In the genomic region with DNA sequence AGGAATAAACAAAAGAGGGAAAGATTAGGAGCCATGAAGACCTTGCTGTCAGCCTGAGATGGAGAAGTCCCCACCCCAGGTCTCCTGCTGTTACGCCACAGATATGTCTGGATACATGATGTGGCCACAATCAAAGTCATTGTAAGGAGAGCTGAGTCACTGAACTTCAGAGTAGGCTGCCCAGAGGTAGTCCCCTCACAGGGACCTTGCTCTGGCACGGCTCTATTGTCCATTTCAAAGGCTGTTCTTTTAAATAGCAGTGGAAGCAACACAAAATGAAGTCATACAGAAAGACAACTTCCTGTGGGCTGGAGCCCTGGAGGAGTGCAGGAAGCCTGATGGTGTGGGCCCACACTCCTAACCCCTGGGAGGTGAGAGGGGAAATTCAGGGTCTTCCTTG, we compare ENCODE assay signal across 18 mouse cellular contexts. TPM values are rescaled to one million over a fixed set of nuclear protein-coding genes. Genes with fewer than 3 reads are reported as not detected.
A peak's percentile ranks its signal among the peaks of the same experiment; 100 is the strongest.
DNase-seq lines count a peak whose midpoint lies in the region; ATAC-seq lines count a peak whose summit lies in the region.
"Had no signal": no experiment of that assay in that cellular context is flagged by ENCODE, and none has a peak within 500 bp of the region (broad histone marks: within the 10 kb centered on the region; RNA-seq: fewer than 3 reads in every experiment).

No protein-coding gene starts in this region.

- peak overlapping the region; percentile 96; the same call in 1 of the 2 replicates for H3K27ac ChIP-seq in heart, embryonic 12.5 days (ENCODE audit: poor library complexity, severe bottlenecking)
- H3K27ac ChIP-seq in forebrain, embryonic 11.5 days (ENCODE audit: low read depth, low read length), result no peak overlapping the region
- H3K27ac ChIP-seq: forebrain, embryonic 15.5 days; hindbrain, embryonic 13.5 days; stomach, postnatal 0 days had no signal

- H3K9me3 ChIP-seq in heart, embryonic 12.5 days (replicated peaks), result no peaks in the 10 kb centered on the region
- H3K9me3 ChIP-seq in forebrain, embryonic 11.5 days (ENCODE audit: control insufficient read depth, low read length), result no peaks in the 10 kb centered on the region
- H3K9me3 ChIP-seq: embryonic facial prominence, embryonic 13.5 days; forebrain, embryonic 15.5 days; hindbrain, embryonic 13.5 days had no signal

- DNase-seq in heart, postnatal 36 days, result no peak
- DNase-seq in thymus, postnatal 25 days, result peak; percentile 66
- no peak for DNase-seq in thymus, postnatal 0 days (ENCODE audit: low spot score)
- peak; percentile 56 for DNase-seq in induced T-regulatory cell, adult 2 months (ENCODE audit: low read depth)
- DNase-seq in right cerebral cortex, postnatal 14 days, result no peak
- no peak for DNase-seq in forebrain, embryonic 11.5 days (ENCODE audit: low spot score)
- DNase-seq: cerebellum, adult 9-11 months; kidney, adult 2 months; kidney, postnatal 4 days; left cerebral cortex, postnatal 4 days; lung, embryonic 14.5 days; retina, postnatal 1 day had no signal

- H3K4me3 ChIP-seq in heart, embryonic 12.5 days, result no peak overlapping the region
- no peak overlapping the region for H3K4me3 ChIP-seq in forebrain, embryonic 11.5 days (ENCODE audit: low read depth, low read length)
- H3K4me3 ChIP-seq: embryonic facial prominence, embryonic 13.5 days; forebrain, embryonic 15.5 days; hindbrain, embryonic 13.5 days had no signal

- no peak overlapping the region for H3K9ac ChIP-seq in heart, embryonic 12.5 days
- H3K9ac ChIP-seq in forebrain, embryonic 11.5 days (ENCODE audit: low read length), result no peak overlapping the region
- H3K9ac ChIP-seq: embryonic facial prominence, embryonic 13.5 days; forebrain, embryonic 15.5 days; hindbrain, embryonic 13.5 days; lung, embryonic 14.5 days had no signal

- peaks cover 97% of the 10 kb centered on the region for H3K4me1 ChIP-seq in heart, embryonic 12.5 days (replicated peaks)
- no peaks in the 10 kb centered on the region for H3K4me1 ChIP-seq in forebrain, embryonic 11.5 days (replicated peaks; ENCODE audit: control insufficient read depth, insufficient read depth, low read length)
- H3K4me1 ChIP-seq: forebrain, embryonic 15.5 days had no signal

- no peak overlapping the region for H3K4me2 ChIP-seq in heart, embryonic 12.5 days
- H3K4me2 ChIP-seq in forebrain, embryonic 11.5 days (ENCODE audit: low read depth, low read length, severe bottlenecking), result no peak overlapping the region
- H3K4me2 ChIP-seq: forebrain, embryonic 15.5 days; hindbrain, embryonic 13.5 days; lung, embryonic 14.5 days had no signal

- H3K36me3 ChIP-seq in heart, embryonic 12.5 days, result no peaks in the 10 kb centered on the region
- H3K36me3 ChIP-seq in forebrain, embryonic 11.5 days (ENCODE audit: control insufficient read depth, insufficient read depth, low read length), result no peaks in the 10 kb centered on the region; the same call in 1 of the 2 replicates
- H3K36me3 ChIP-seq: embryonic facial prominence, embryonic 13.5 days; forebrain, embryonic 15.5 days; hindbrain, embryonic 13.5 days had no signal

- ATAC-seq in heart, embryonic 12.5 days (ENCODE audit: insufficient number of reproducible peaks, low FRiP score), result no peak
- 0 out of 2 replicates have a peak, but pooled peaks have one; percentile 26 for ATAC-seq in megakaryocyte-erythroid progenitor cell, adult 5-6 weeks (replicated peaks; ENCODE audit: low FRiP score, low TSS enrichment, poor library complexity, severe bottlenecking)
- ATAC-seq in forebrain, embryonic 11.5 days (replicated peaks; ENCODE audit: low FRiP score), result no peak
- ATAC-seq: forebrain, embryonic 15.5 days had no signal

- no peaks in the 10 kb centered on the region for H3K27me3 ChIP-seq in heart, embryonic 12.5 days (replicated peaks)
- no peaks in the 10 kb centered on the region for H3K27me3 ChIP-seq in forebrain, embryonic 11.5 days (ENCODE audit: control insufficient read depth, insufficient read depth, low read length)
- H3K27me3 ChIP-seq: embryonic facial prominence, embryonic 13.5 days; forebrain, embryonic 15.5 days had no signal

- 50% methylated on average over 2 of the region's 2 CpGs for WGBS in heart, embryonic 12.5 days
- WGBS in forebrain, embryonic 11.5 days, result 77% methylated on average over 2 of the region's 2 CpGs

- intact Hi-C loops in heart, postnatal 36 days (cut with DNase I), result no loop called here

RNA-seq across cellular contexts. Expression of a gene that starts 23.5 kb away (rescaled TPM):
- polyA plus RNA-seq in heart, embryonic 12.5 days (2016; fragmentation: Nextera tagmentation; extraction: Ambion mirVana), result 48.1 and 50.7 TPM in 2 replicates
- 10 to 100 TPM; 14.3 to 15.8 TPM for total RNA-seq in heart, postnatal 36 days (2021)
- polyA plus RNA-seq in thymus, postnatal 0 days (2015; fragmentation: Nextera tagmentation; extraction: Ambion mirVana), result 57.5 and 68.6 TPM in 2 replicates
- total RNA-seq in megakaryocyte-erythroid progenitor cell, adult 5-6 weeks (2014; fragmentation: Nextera tagmentation), result 24.9 and 30.2 TPM in 2 replicates
- total RNA-seq in megakaryocyte-erythroid progenitor cell, adult 5-6 weeks (2017), result 17.4 and 23.4 TPM in 2 replicates
- 1.5 and 1.8 TPM in 2 replicates for polyA plus RNA-seq in forebrain, embryonic 11.5 days (2014; fragmentation: Nextera tagmentation; extraction: Ambion mirVana)

RNA-seq across cellular contexts. Expression of a gene that starts 34.1 kb away (rescaled TPM):
- 11.4 and 13.6 TPM in 2 replicates for polyA plus RNA-seq in heart, embryonic 12.5 days (2016; fragmentation: Nextera tagmentation; extraction: Ambion mirVana)
- total RNA-seq in heart, postnatal 36 days (2021), result 10 to 100 TPM; 24.7 to 32.1 TPM
- polyA plus RNA-seq in thymus, postnatal 0 days (2015; fragmentation: Nextera tagmentation; extraction: Ambion mirVana), result 0.91 and 1.0 TPM in 2 replicates
- total RNA-seq in megakaryocyte-erythroid progenitor cell, adult 5-6 weeks (2014; fragmentation: Nextera tagmentation), result 1.4 and 2.5 TPM in 2 replicates
- total RNA-seq in megakaryocyte-erythroid progenitor cell, adult 5-6 weeks (2017), result 0.65 TPM in 1 of 2 replicates, not detected in the other
- 5.7 and 7.3 TPM in 2 replicates for polyA plus RNA-seq in forebrain, embryonic 11.5 days (2014; fragmentation: Nextera tagmentation; extraction: Ambion mirVana)

Comparison
In these comparisons a context has a peak if more than half of its experiments do, and no peak if none do; other contexts are left out.
1. DNase-seq: peak in thymus, postnatal 25 days (single experiment) and induced T-regulatory cell, adult 2 months (single experiment); none in heart, postnatal 36 days (0 of 2), thymus, postnatal 0 days (single experiment), right cerebral cortex, postnatal 14 days (single experiment) and forebrain, embryonic 11.5 days (single experiment).
2. RNA of a gene that starts 23.5 kb away (polyA plus RNA-seq): 57.5 to 68.6 TPM in thymus, postnatal 0 days and 48.1 to 50.7 TPM in heart, embryonic 12.5 days; 1.5 to 1.8 TPM in forebrain, embryonic 11.5 days; every median in the first group is over 10 times any median in the second.